Mouse (Mus musculus): ENCODE data around the gene Zfp607a.

DNA sequence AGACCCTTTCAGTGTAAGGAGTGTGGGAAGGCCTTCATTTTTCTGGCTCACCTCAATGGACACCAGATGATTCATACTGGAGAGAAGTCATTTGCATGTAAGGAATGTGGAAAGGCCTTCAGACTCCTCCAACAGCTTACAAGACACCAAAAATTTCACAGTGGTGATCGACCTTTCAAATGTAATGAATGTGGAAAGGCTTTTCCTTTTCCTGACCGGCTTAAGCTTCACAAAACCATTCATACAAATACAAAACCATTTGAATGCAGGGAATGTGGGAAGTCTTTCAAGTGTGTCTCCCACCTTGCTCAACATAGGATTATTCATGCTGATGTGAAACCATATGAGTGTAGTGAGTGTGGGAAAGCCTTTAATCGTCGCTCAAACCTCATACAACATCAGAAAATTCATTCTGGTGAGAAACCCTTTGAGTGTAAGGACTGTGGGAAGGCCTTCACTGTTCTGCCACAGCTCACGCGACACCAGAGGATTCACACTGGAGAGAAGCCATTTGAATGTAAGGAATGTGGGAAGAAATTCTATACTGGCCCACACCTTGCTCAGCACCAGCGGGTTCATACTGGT is 38.7 kb upstream of the Zfp607a start:
- no peak for TF ChIP-seq POLR2A (IDR thresholded peaks at IDR 0.05; ENCODE audit: low read depth, low read length)
- TF ChIP-seq CTCF (conservative IDR thresholded peaks at IDR 0.05; ENCODE audit: insufficient read depth, insufficient read length, low read depth, low read length) = no peak
